Mouse (Mus musculus): ENCODE data around the gene Hspa1l. TPM values are rescaled to one million over a fixed set of nuclear protein-coding genes. Genes with fewer than 3 reads are reported as not detected.
A peak's percentile ranks its signal among the peaks of the same experiment; 100 is the strongest.
"Not testable (repeated sequence)": the region's sequence is repeated elsewhere in the genome, so short reads cannot be mapped to it uniquely, and the experiment has no call there.

The Hspa1l gene
- total and polyA plus RNA-seq, 2 experiments from 2014 or later = 0.76 to 0.99 TPM

DNA sequence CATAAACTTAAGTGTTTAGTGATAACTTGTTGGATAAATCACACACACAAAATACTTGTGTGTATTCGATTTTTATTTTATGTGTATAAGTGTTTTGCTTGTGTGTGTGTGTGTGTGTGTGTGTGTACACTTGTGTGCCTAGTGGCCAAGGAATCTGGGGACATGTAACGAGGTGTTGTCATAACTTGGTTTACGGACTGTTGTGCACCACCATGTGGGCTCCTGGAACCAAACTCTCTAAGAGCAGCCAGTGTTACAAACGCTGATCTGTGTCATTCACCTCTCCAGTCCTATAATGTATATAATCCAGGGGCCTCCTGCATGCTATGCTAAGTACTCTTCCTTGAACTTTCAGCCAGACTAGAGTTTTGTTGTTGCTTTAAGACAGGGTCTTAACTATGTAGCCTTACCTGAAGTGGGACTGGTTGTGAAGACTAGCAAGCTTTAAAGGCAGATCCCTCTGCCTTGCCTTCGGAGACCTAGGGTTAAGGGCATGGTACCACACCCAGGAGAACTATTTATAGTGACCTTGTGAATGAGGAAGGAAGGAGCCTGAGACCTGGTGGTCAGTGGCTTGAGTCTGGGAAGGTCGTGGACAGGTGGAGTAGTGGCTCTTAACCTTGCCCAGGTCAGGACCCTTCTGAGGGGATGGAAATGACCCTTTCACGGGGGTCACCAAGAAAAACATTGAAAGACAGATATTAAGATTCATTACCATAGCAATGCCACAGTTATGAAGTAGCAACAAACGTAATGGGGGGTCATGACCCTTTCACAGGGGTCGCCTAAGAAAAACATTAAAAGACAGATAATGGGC lies 30.7 kb downstream of the Hspa1l start:
- no peak for TF ChIP-seq CTCF (IDR thresholded peaks at IDR 0.05; ENCODE audit: low read depth)
- Histone ChIP-seq H3K4me2 (ENCODE audit: low read depth, low read length) (peak overlapping the region; percentile 92), H3K27me3 (ENCODE audit: insufficient read depth, low read length) (no peaks in the 10 kb centered on the region), H3K9me3 (ENCODE audit: low read length) (no peaks in the 10 kb centered on the region), H3K4me1 (ENCODE audit: insufficient read depth, low read length) (peaks cover 6% of the 10 kb centered on the region), H3K36me3 (ENCODE audit: insufficient read depth, low read length) (peaks cover 16% of the 10 kb centered on the region), H3K9ac (replicated peaks; ENCODE audit: low read length) (peak overlapping the region; percentile 70; the same call in 1 of the 2 replicates), H3K27ac (0 out of 2 replicates have a peak overlapping the region, but pooled peaks have one; percentile 7), H3K4me3 (ENCODE audit: low read length) (no peak overlapping the region)
- ATAC-seq (no peak), DNase-seq (ENCODE audit: low spot score) (no peak)
- 73% methylated on average over 9 of the region's 9 CpGs for WGBS

- Histone ChIP-seq H3K27ac (no peak overlapping the region), H3K4me2 (ENCODE audit: low read depth, low read length) (no peak overlapping the region), H3K27me3 (ENCODE audit: insufficient read depth, low read length) (no peaks in the 10 kb centered on the region), H3K9ac (replicated peaks; ENCODE audit: low read length) (no peak overlapping the region), H3K4me3 (ENCODE audit: low read length) (no peak overlapping the region), H3K4me1 (ENCODE audit: insufficient read depth, low read length) (peaks cover 6% of the 10 kb centered on the region), H3K36me3 (ENCODE audit: insufficient read depth, low read length) (peaks cover 22% of the 10 kb centered on the region), H3K9me3 (ENCODE audit: low read length) (no peaks in the 10 kb centered on the region)
- no peak for TF ChIP-seq CTCF (IDR thresholded peaks at IDR 0.05; ENCODE audit: low read depth)
- ATAC-seq (no peak), DNase-seq (ENCODE audit: low spot score) (no peak)
- 97% methylated on average over 17 of the region's 17 CpGs for WGBS
Observed at GRCm38 (mm10) chr17:35004075-35004717, 31.7 kb downstream of the Hspa1l start.

DNA sequence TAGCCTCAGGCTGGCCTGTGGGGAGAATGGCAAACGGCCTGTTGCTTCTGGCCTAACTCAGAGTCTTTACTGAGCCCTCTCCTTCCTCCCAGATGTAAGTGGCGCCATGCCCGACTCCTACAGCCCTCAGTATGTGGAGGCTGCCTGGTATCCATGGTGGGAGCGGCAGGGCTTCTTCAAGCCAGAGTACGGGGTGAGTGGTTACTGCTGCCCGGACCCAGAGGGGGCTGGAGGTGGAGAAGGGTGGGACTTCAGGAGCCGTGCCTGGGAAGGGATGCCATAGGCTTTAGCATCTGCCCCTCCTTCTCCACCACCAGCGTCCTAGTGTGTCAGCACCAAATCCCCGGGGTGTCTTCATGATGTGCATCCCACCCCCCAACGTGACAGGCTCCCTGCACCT lies 32.7 kb downstream of the Hspa1l start:
- H3K4me1 ChIP-seq (ENCODE audit: insufficient read depth, low read length) = peaks cover 6% of the 10 kb centered on the region
- no peak for TF ChIP-seq CTCF (IDR thresholded peaks at IDR 0.05; ENCODE audit: low read depth)
- ATAC-seq (no peak), DNase-seq (ENCODE audit: low spot score) (no peak)
- H3K27ac ChIP-seq = no peak overlapping the region
- H3K4me3 ChIP-seq (ENCODE audit: low read length) = no peak overlapping the region
- H3K4me2 ChIP-seq (ENCODE audit: low read depth, low read length) = no peak overlapping the region
- H3K9me3 ChIP-seq (ENCODE audit: low read length) = no peaks in the 10 kb centered on the region
- WGBS = 94% methylated on average over 10 of the region's 10 CpGs
- H3K9ac ChIP-seq (replicated peaks; ENCODE audit: low read length) = no peak overlapping the region
- H3K27me3 ChIP-seq (ENCODE audit: insufficient read depth, low read length) = no peaks in the 10 kb centered on the region
- peaks cover 22% of the 10 kb centered on the region for H3K36me3 ChIP-seq (ENCODE audit: insufficient read depth, low read length)

- not testable (repeated sequence) for H3K27ac ChIP-seq; H3K4me3 ChIP-seq (ENCODE audit: low read length); DNase-seq (ENCODE audit: low spot score); H3K9ac ChIP-seq (replicated peaks; ENCODE audit: low read length); ATAC-seq; H3K4me2 ChIP-seq (ENCODE audit: low read depth, low read length); H3K4me1 ChIP-seq (ENCODE audit: insufficient read depth, low read length); H3K9me3 ChIP-seq (ENCODE audit: low read length); H3K27me3 ChIP-seq (ENCODE audit: insufficient read depth, low read length)
- H3K36me3 ChIP-seq (ENCODE audit: insufficient read depth, low read length) = peaks cover 30% of the 10 kb centered on the region
- WGBS = 97% methylated on average over 4 of the region's 5 CpGs
Observed at GRCm38 (mm10) chr17:35005902-35006301, 33.4 kb downstream of the Hspa1l start.

- Histone ChIP-seq H3K4me2 (ENCODE audit: low read depth, low read length) (no peak overlapping the region), H3K27ac (no peak overlapping the region), H3K9ac (replicated peaks; ENCODE audit: low read length) (no peak overlapping the region), H3K9me3 (ENCODE audit: low read length) (no peaks in the 10 kb centered on the region), H3K4me3 (ENCODE audit: low read length) (no peak overlapping the region), H3K27me3 (ENCODE audit: insufficient read depth, low read length) (no peaks in the 10 kb centered on the region), H3K4me1 (ENCODE audit: insufficient read depth, low read length) (peaks cover 2% of the 10 kb centered on the region), H3K36me3 (ENCODE audit: insufficient read depth, low read length) (peaks cover 45% of the 10 kb centered on the region)
- WGBS = 96% methylated on average over 7 of the region's 7 CpGs
- DNase-seq (ENCODE audit: low spot score) (no peak), ATAC-seq (no peak)
- TF ChIP-seq CTCF (IDR thresholded peaks at IDR 0.05; ENCODE audit: low read depth) = no peak
Observed at GRCm38 (mm10) chr17:35007387-35007991, 35.0 kb downstream of the Hspa1l start.

- no peaks in the 10 kb centered on the region for H3K4me1 ChIP-seq (ENCODE audit: insufficient read depth, low read length)
- H3K27ac ChIP-seq = no peak overlapping the region
- no peak overlapping the region for H3K4me3 ChIP-seq (ENCODE audit: low read length)
- TF ChIP-seq CTCF (IDR thresholded peaks at IDR 0.05; ENCODE audit: low read depth) = no peak
- no peaks in the 10 kb centered on the region for H3K9me3 ChIP-seq (ENCODE audit: low read length)
- WGBS = 71% methylated on average over 7 of the region's 7 CpGs
- peaks cover 62% of the 10 kb centered on the region for H3K36me3 ChIP-seq (ENCODE audit: insufficient read depth, low read length)
- H3K9ac ChIP-seq (replicated peaks; ENCODE audit: low read length) = no peak overlapping the region
- no peaks in the 10 kb centered on the region for H3K27me3 ChIP-seq (ENCODE audit: insufficient read depth, low read length)
- ATAC-seq = no peak
- H3K4me2 ChIP-seq (ENCODE audit: low read depth, low read length) = no peak overlapping the region
- peak; percentile 13 for DNase-seq (ENCODE audit: low spot score)
Observed at GRCm38 (mm10) chr17:35009586-35009985, 37.1 kb downstream of the Hspa1l start.

Data from hindbrain, postnatal 0 days (tissue).